Mouse (Mus musculus): Measurements from ENCODE around the gene Ablim1.

DNA sequence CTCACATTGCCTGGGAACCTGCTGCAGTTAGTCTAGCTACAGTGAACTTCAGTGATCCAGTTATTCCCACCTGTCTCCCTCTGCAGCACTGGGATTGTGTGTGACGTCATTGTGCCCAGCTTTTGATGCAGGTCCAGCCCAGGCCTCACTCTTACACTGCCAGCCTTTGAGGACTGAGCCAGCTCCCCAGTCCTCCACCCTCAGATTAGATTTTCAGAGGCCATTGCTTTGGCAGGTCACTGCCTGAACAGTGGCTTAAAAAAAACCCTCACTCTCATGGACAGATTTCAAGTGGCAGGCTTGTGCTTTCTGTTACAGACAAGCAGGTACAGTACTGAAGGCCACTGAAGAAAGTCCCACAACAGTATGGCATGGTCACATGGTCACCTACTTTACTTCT is 30.0 kb upstream of the Ablim1 start:
- TF ChIP-seq CTCF (IDR thresholded peaks at IDR 0.05; ENCODE audit: borderline replicate concordance, insufficient read depth, low read depth, low read length) = no peak
- no peak for TF ChIP-seq POLR2A (IDR thresholded peaks at IDR 0.05; ENCODE audit: borderline replicate concordance, insufficient read depth, low read length)

Data from cerebellum, adult 2 months (tissue).